Mouse (Mus musculus): Measurements from ENCODE around the gene Gm12569. TPM values are rescaled to one million over a fixed set of nuclear protein-coding genes. Genes with fewer than 3 reads are reported as not detected.

Gene Gm12569
- total RNA-seq, 1 experiment, result 8.0 TPM

GRCm38 (mm10) chr11:51257006-51257405 is 36.7 kb downstream of the Gm12569 start:
- Histone ChIP-seq H3K27ac (ENCODE audit: insufficient read depth, low read depth, low read length, poor library complexity, severe bottlenecking) (no peak overlapping the region), H3K9ac (ENCODE audit: insufficient read depth, low read depth, low read length, poor library complexity, severe bottlenecking) (no peak overlapping the region), H3K4me3 (ENCODE audit: insufficient read depth in 1 of 2, low read depth in 1 of 2, low read length in 2 of 2, poor library complexity in 1 of 2, severe bottlenecking in 1 of 2) (no peak overlapping the region), H3K36me3 (ENCODE audit: control insufficient read depth, insufficient read depth, low read length, poor library complexity, severe bottlenecking) (no peaks in the 10 kb centered on the region), H3K4me1 (ENCODE audit: control insufficient read depth in 2 of 2, insufficient read depth in 2 of 2, low read length in 2 of 2, poor library complexity in 1 of 2) (no peaks in the 10 kb centered on the region), H3K9me3 (ENCODE audit: control insufficient read depth, insufficient read depth, low read depth, low read length) (no peaks in the 10 kb centered on the region)
- no peak for DNase-seq (ENCODE audit: low read depth, low spot score)
- TF ChIP-seq HCFC1 (IDR thresholded peaks at IDR 0.05; ENCODE audit: borderline replicate concordance, insufficient read depth, low read length) (no peak), CHD2 (IDR thresholded peaks at IDR 0.05; ENCODE audit: low read depth, low read length) (no peak), MAFK (IDR thresholded peaks at IDR 0.05; ENCODE audit: insufficient read depth, low read depth, low read length) (no peak), ZNF384 (IDR thresholded peaks at IDR 0.05; ENCODE audit: low read depth, low read length) (no peak), ZC3H11A (IDR thresholded peaks at IDR 0.05; ENCODE audit: borderline replicate concordance, low read depth, low read length) (no peak)
- in situ Hi-C loops (cut with MboI; ENCODE audit: low sequenced_read_pairs in 2 of 2, unreplicated experiment in 2 of 2), result no loop called here

GRCm38 (mm10) chr11:51261680-51262219 is 41.5 kb downstream of the Gm12569 start, which contains the start of gene Clk4:
Gene Clk4 (plus strand): TSS chr11:51261730.
- H3K9me3 ChIP-seq (ENCODE audit: control insufficient read depth, insufficient read depth, low read depth, low read length), result no peaks in the 10 kb centered on the region
- in situ Hi-C loops (cut with MboI; ENCODE audit: low sequenced_read_pairs in 2 of 2, unreplicated experiment in 2 of 2), result no loop called here
- H3K4me1 ChIP-seq (ENCODE audit: control insufficient read depth in 2 of 2, insufficient read depth in 2 of 2, low read length in 2 of 2, poor library complexity in 1 of 2), result peaks cover 2 to 6% of the 10 kb centered on the region in 2 experiments
- H3K9ac ChIP-seq (ENCODE audit: insufficient read depth, low read depth, low read length, poor library complexity, severe bottlenecking), result peak within 1 kb of the TSS; percentile 69
- DNase-seq (ENCODE audit: low read depth, low spot score), result no peak
- 0 out of 2 replicates have a peak within 1 kb of the TSS, but pooled peaks have one; percentile 11 for H3K27ac ChIP-seq (ENCODE audit: insufficient read depth, low read depth, low read length, poor library complexity, severe bottlenecking)
- peak within 1 kb of the TSS; percentile 47 to 78 for H3K4me3 ChIP-seq (ENCODE audit: insufficient read depth in 1 of 2, low read depth in 1 of 2, low read length in 2 of 2, poor library complexity in 1 of 2, severe bottlenecking in 1 of 2)
- no peaks in the 10 kb centered on the region; the same call in none of the 2 replicates for H3K36me3 ChIP-seq (ENCODE audit: control insufficient read depth, insufficient read depth, low read length, poor library complexity, severe bottlenecking)
- TF ChIP-seq ZNF384 (IDR thresholded peaks at IDR 0.05; ENCODE audit: low read depth, low read length) (no peak), CHD2 (IDR thresholded peaks at IDR 0.05; ENCODE audit: low read depth, low read length) (no peak), MAFK (IDR thresholded peaks at IDR 0.05; ENCODE audit: insufficient read depth, low read depth, low read length) (no peak), HCFC1 (IDR thresholded peaks at IDR 0.05; ENCODE audit: borderline replicate concordance, insufficient read depth, low read length) (no peak), ZC3H11A (IDR thresholded peaks at IDR 0.05; ENCODE audit: borderline replicate concordance, low read depth, low read length) (no peak)

- in situ Hi-C loops (cut with MboI; ENCODE audit: low sequenced_read_pairs in 2 of 2, unreplicated experiment in 2 of 2), result no loop called here
- H3K9ac ChIP-seq (ENCODE audit: insufficient read depth, low read depth, low read length, poor library complexity, severe bottlenecking), result peak within 1 kb of the TSS; percentile 98
- DNase-seq (ENCODE audit: low read depth, low spot score), result peak; percentile 97
- TF ChIP-seq ZNF384 (IDR thresholded peaks at IDR 0.05; ENCODE audit: low read depth, low read length) (no peak), MAFK (IDR thresholded peaks at IDR 0.05; ENCODE audit: insufficient read depth, low read depth, low read length) (no peak), HCFC1 (IDR thresholded peaks at IDR 0.05; ENCODE audit: borderline replicate concordance, insufficient read depth, low read length) (peak; percentile 68; the same call in 1 of the 2 replicates)
- peaks cover 2 to 6% of the 10 kb centered on the region in 2 experiments for H3K4me1 ChIP-seq (ENCODE audit: control insufficient read depth in 2 of 2, insufficient read depth in 2 of 2, low read length in 2 of 2, poor library complexity in 1 of 2)
- H3K27ac ChIP-seq (ENCODE audit: insufficient read depth, low read depth, low read length, poor library complexity, severe bottlenecking), result peak within 1 kb of the TSS; percentile 64; the same call in 1 of the 2 replicates
- H3K36me3 ChIP-seq (ENCODE audit: control insufficient read depth, insufficient read depth, low read length, poor library complexity, severe bottlenecking), result peaks cover 3% of the 10 kb centered on the region
- no peaks in the 10 kb centered on the region for H3K9me3 ChIP-seq (ENCODE audit: control insufficient read depth, insufficient read depth, low read depth, low read length)
- peak within 1 kb of the TSS; percentile 78 to 92 for H3K4me3 ChIP-seq (ENCODE audit: insufficient read depth in 1 of 2, low read depth in 1 of 2, low read length in 2 of 2, poor library complexity in 1 of 2, severe bottlenecking in 1 of 2)
These were observed 42.3 kb downstream of the Gm12569 start, which contains the start of gene BC049762 for GRCm38 (mm10) chr11:51262342-51263285. Gene BC049762 (minus strand): TSS chr11:51263046.

GRCm38 (mm10) chr11:51263286-51263831 is 43.1 kb downstream of the Gm12569 start:
- peak overlapping the region; percentile 78 to 92 for H3K4me3 ChIP-seq (ENCODE audit: insufficient read depth in 1 of 2, low read depth in 1 of 2, low read length in 2 of 2, poor library complexity in 1 of 2, severe bottlenecking in 1 of 2)
- peaks cover 3% of the 10 kb centered on the region for H3K36me3 ChIP-seq (ENCODE audit: control insufficient read depth, insufficient read depth, low read length, poor library complexity, severe bottlenecking)
- H3K9ac ChIP-seq (ENCODE audit: insufficient read depth, low read depth, low read length, poor library complexity, severe bottlenecking), result peak overlapping the region; percentile 98
- peak; percentile 4 for DNase-seq (ENCODE audit: low read depth, low spot score)
- no peak for TF ChIP-seq ZC3H11A (IDR thresholded peaks at IDR 0.05; ENCODE audit: borderline replicate concordance, low read depth, low read length)
- no peak for TF ChIP-seq HCFC1 (IDR thresholded peaks at IDR 0.05; ENCODE audit: borderline replicate concordance, insufficient read depth, low read length)
- TF ChIP-seq MAFK (IDR thresholded peaks at IDR 0.05; ENCODE audit: insufficient read depth, low read depth, low read length), result no peak
- TF ChIP-seq CHD2 (IDR thresholded peaks at IDR 0.05; ENCODE audit: low read depth, low read length), result no peak
- TF ChIP-seq ZNF384 (IDR thresholded peaks at IDR 0.05; ENCODE audit: low read depth, low read length), result no peak
- H3K27ac ChIP-seq (ENCODE audit: insufficient read depth, low read depth, low read length, poor library complexity, severe bottlenecking), result peak overlapping the region; percentile 64; the same call in 1 of the 2 replicates
- no peaks in the 10 kb centered on the region for H3K9me3 ChIP-seq (ENCODE audit: control insufficient read depth, insufficient read depth, low read depth, low read length)
- H3K4me1 ChIP-seq (ENCODE audit: control insufficient read depth in 2 of 2, insufficient read depth in 2 of 2, low read length in 2 of 2, poor library complexity in 1 of 2), result peaks cover 2 to 6% of the 10 kb centered on the region in 2 experiments
- in situ Hi-C loops (cut with MboI; ENCODE audit: low sequenced_read_pairs in 2 of 2, unreplicated experiment in 2 of 2), result no loop called here
